Mouse (Mus musculus): ENCODE data around the gene Tex37. TPM values are rescaled to one million over a fixed set of nuclear protein-coding genes. Genes with fewer than 3 reads are reported as not detected.

The Tex37 gene
- polyA plus RNA-seq, 1 experiment from 2014 or later = not detected

GRCm38 (mm10) chr6:70903689-70904088, 15.0 kb downstream of the Tex37 start:
- peaks cover 23% of the 10 kb centered on the region for H3K36me3 ChIP-seq (ENCODE audit: control insufficient read depth, insufficient read depth)
- no peaks in the 10 kb centered on the region for H3K27me3 ChIP-seq (ENCODE audit: control insufficient read depth, insufficient read depth, low read depth, low read length)
- no peaks in the 10 kb centered on the region for H3K4me1 ChIP-seq (ENCODE audit: control insufficient read depth, low read depth, low read length)
- no peak overlapping the region for H3K27ac ChIP-seq (ENCODE audit: low read length)
- no peak overlapping the region for H3K9ac ChIP-seq (ENCODE audit: low read depth, low read length)
- H3K4me3 ChIP-seq (ENCODE audit: low read depth, low read length) = no peak overlapping the region
- no peak overlapping the region for H3K4me2 ChIP-seq (ENCODE audit: low read depth, low read length)
- WGBS (ENCODE audit: insufficient replicate concordance) = 41% methylated on average over 5 of the region's 5 CpGs
- peak; percentile 64 for ATAC-seq (ENCODE audit: low read depth)
- H3K9me3 ChIP-seq (replicated peaks; ENCODE audit: control insufficient read depth, low read length) = no peaks in the 10 kb centered on the region

- Histone ChIP-seq H3K4me1 (ENCODE audit: control insufficient read depth, low read depth, low read length) (no peaks in the 10 kb centered on the region), H3K9me3 (replicated peaks; ENCODE audit: control insufficient read depth, low read length) (no peaks in the 10 kb centered on the region), H3K36me3 (ENCODE audit: control insufficient read depth, insufficient read depth) (peaks cover 19% of the 10 kb centered on the region), H3K4me2 (ENCODE audit: low read depth, low read length) (no peak overlapping the region), H3K27me3 (ENCODE audit: control insufficient read depth, insufficient read depth, low read depth, low read length) (no peaks in the 10 kb centered on the region), H3K9ac (ENCODE audit: low read depth, low read length) (no peak overlapping the region), H3K27ac (ENCODE audit: low read length) (no peak overlapping the region), H3K4me3 (ENCODE audit: low read depth, low read length) (no peak overlapping the region)
- no peak for ATAC-seq (ENCODE audit: low read depth)
- 81% methylated on average over 8 of the region's 8 CpGs for WGBS (ENCODE audit: insufficient replicate concordance)
Measured at GRCm38 (mm10) chr6:70899594-70900003, 19.1 kb downstream of the Tex37 start.

GRCm38 (mm10) chr6:70898166-70898565, 20.6 kb downstream of the Tex37 start:
- ATAC-seq (ENCODE audit: low read depth) = no peak
- no peak overlapping the region for H3K4me3 ChIP-seq (ENCODE audit: low read depth, low read length)
- no peaks in the 10 kb centered on the region for H3K9me3 ChIP-seq (replicated peaks; ENCODE audit: control insufficient read depth, low read length)
- no peaks in the 10 kb centered on the region for H3K4me1 ChIP-seq (ENCODE audit: control insufficient read depth, low read depth, low read length)
- peaks cover 11% of the 10 kb centered on the region for H3K36me3 ChIP-seq (ENCODE audit: control insufficient read depth, insufficient read depth)
- 74% methylated on average over 6 of the region's 6 CpGs for WGBS (ENCODE audit: insufficient replicate concordance)
- no peak overlapping the region for H3K27ac ChIP-seq (ENCODE audit: low read length)
- H3K4me2 ChIP-seq (ENCODE audit: low read depth, low read length) = no peak overlapping the region
- H3K9ac ChIP-seq (ENCODE audit: low read depth, low read length) = no peak overlapping the region
- no peaks in the 10 kb centered on the region for H3K27me3 ChIP-seq (ENCODE audit: control insufficient read depth, insufficient read depth, low read depth, low read length)

GRCm38 (mm10) chr6:70887993-70888392, 30.7 kb downstream of the Tex37 start:
- Histone ChIP-seq H3K9me3 (replicated peaks; ENCODE audit: control insufficient read depth, low read length) (no peaks in the 10 kb centered on the region), H3K36me3 (ENCODE audit: control insufficient read depth, insufficient read depth) (peaks cover 41% of the 10 kb centered on the region), H3K4me3 (ENCODE audit: low read depth, low read length) (no peak overlapping the region), H3K4me2 (ENCODE audit: low read depth, low read length) (no peak overlapping the region), H3K27me3 (ENCODE audit: control insufficient read depth, insufficient read depth, low read depth, low read length) (no peaks in the 10 kb centered on the region), H3K4me1 (ENCODE audit: control insufficient read depth, low read depth, low read length) (no peaks in the 10 kb centered on the region), H3K9ac (ENCODE audit: low read depth, low read length) (no peak overlapping the region), H3K27ac (ENCODE audit: low read length) (no peak overlapping the region)
- ATAC-seq (ENCODE audit: low read depth) = no peak
- 84% methylated on average over 11 of the region's 11 CpGs for WGBS (ENCODE audit: insufficient replicate concordance)

- Histone ChIP-seq H3K9ac (ENCODE audit: low read depth, low read length) (no peak overlapping the region), H3K27me3 (ENCODE audit: control insufficient read depth, insufficient read depth, low read depth, low read length) (no peaks in the 10 kb centered on the region), H3K4me3 (ENCODE audit: low read depth, low read length) (no peak overlapping the region), H3K9me3 (replicated peaks; ENCODE audit: control insufficient read depth, low read length) (no peaks in the 10 kb centered on the region), H3K27ac (ENCODE audit: low read length) (no peak overlapping the region), H3K4me1 (ENCODE audit: control insufficient read depth, low read depth, low read length) (no peaks in the 10 kb centered on the region), H3K36me3 (ENCODE audit: control insufficient read depth, insufficient read depth) (peaks cover 4% of the 10 kb centered on the region), H3K4me2 (ENCODE audit: low read depth, low read length) (no peak overlapping the region)
- WGBS (ENCODE audit: insufficient replicate concordance) = 12% methylated on average over 5 of the region's 5 CpGs
- ATAC-seq (ENCODE audit: low read depth) = 0 out of 2 replicates have a peak, but pooled peaks have one; percentile 32
Measured at GRCm38 (mm10) chr6:70880714-70881304, 37.9 kb downstream of the Tex37 start.

- ATAC-seq (ENCODE audit: low read depth) = no peak
- Histone ChIP-seq H3K9ac (ENCODE audit: low read depth, low read length) (no peak overlapping the region), H3K4me2 (ENCODE audit: low read depth, low read length) (no peak overlapping the region), H3K4me1 (ENCODE audit: control insufficient read depth, low read depth, low read length) (peaks cover 8% of the 10 kb centered on the region), H3K4me3 (ENCODE audit: low read depth, low read length) (no peak overlapping the region), H3K27me3 (ENCODE audit: control insufficient read depth, insufficient read depth, low read depth, low read length) (no peaks in the 10 kb centered on the region), H3K9me3 (replicated peaks; ENCODE audit: control insufficient read depth, low read length) (no peaks in the 10 kb centered on the region), H3K27ac (ENCODE audit: low read length) (no peak overlapping the region), H3K36me3 (ENCODE audit: control insufficient read depth, insufficient read depth) (peaks cover 2% of the 10 kb centered on the region; the same call in 1 of the 2 replicates)
- 63% methylated on average over 1 of the region's 1 CpGs for WGBS (ENCODE audit: insufficient replicate concordance)
Measured at GRCm38 (mm10) chr6:70875017-70875416, 43.7 kb downstream of the Tex37 start.

GRCm38 (mm10) chr6:70874035-70874775, 44.5 kb downstream of the Tex37 start:
- Histone ChIP-seq H3K4me2 (ENCODE audit: low read depth, low read length) (no peak overlapping the region), H3K4me3 (ENCODE audit: low read depth, low read length) (no peak overlapping the region), H3K27me3 (ENCODE audit: control insufficient read depth, insufficient read depth, low read depth, low read length) (no peaks in the 10 kb centered on the region), H3K36me3 (ENCODE audit: control insufficient read depth, insufficient read depth) (no peaks in the 10 kb centered on the region; the same call in 1 of the 2 replicates), H3K9me3 (replicated peaks; ENCODE audit: control insufficient read depth, low read length) (no peaks in the 10 kb centered on the region), H3K27ac (ENCODE audit: low read length) (no peak overlapping the region), H3K9ac (ENCODE audit: low read depth, low read length) (no peak overlapping the region), H3K4me1 (ENCODE audit: control insufficient read depth, low read depth, low read length) (peaks cover 8% of the 10 kb centered on the region)
- no peak for ATAC-seq (ENCODE audit: low read depth)
- 53% methylated on average over 5 of the region's 5 CpGs for WGBS (ENCODE audit: insufficient replicate concordance)

- Histone ChIP-seq H3K4me2 (ENCODE audit: low read depth, low read length) (no peak overlapping the region), H3K9ac (ENCODE audit: low read depth, low read length) (no peak overlapping the region), H3K27ac (ENCODE audit: low read length) (no peak overlapping the region), H3K4me3 (ENCODE audit: low read depth, low read length) (no peak overlapping the region), H3K9me3 (replicated peaks; ENCODE audit: control insufficient read depth, low read length) (no peaks in the 10 kb centered on the region), H3K27me3 (ENCODE audit: control insufficient read depth, insufficient read depth, low read depth, low read length) (no peaks in the 10 kb centered on the region), H3K4me1 (ENCODE audit: control insufficient read depth, low read depth, low read length) (peaks cover 8% of the 10 kb centered on the region), H3K36me3 (ENCODE audit: control insufficient read depth, insufficient read depth) (no peaks in the 10 kb centered on the region)
- ATAC-seq (ENCODE audit: low read depth) = no peak
- WGBS (ENCODE audit: insufficient replicate concordance) = 70% methylated on average over 7 of the region's 7 CpGs
Measured at GRCm38 (mm10) chr6:70872570-70872969, 46.2 kb downstream of the Tex37 start.

- no peaks in the 10 kb centered on the region for H3K9me3 ChIP-seq (replicated peaks; ENCODE audit: control insufficient read depth, low read length)
- no peak overlapping the region for H3K4me2 ChIP-seq (ENCODE audit: low read depth, low read length)
- H3K4me3 ChIP-seq (ENCODE audit: low read depth, low read length) = no peak overlapping the region
- no peak overlapping the region for H3K27ac ChIP-seq (ENCODE audit: low read length)
- peak; percentile 60 for ATAC-seq (ENCODE audit: low read depth)
- WGBS (ENCODE audit: insufficient replicate concordance) = 75% methylated on average over 10 of the region's 10 CpGs
- H3K9ac ChIP-seq (ENCODE audit: low read depth, low read length) = no peak overlapping the region
- H3K36me3 ChIP-seq (ENCODE audit: control insufficient read depth, insufficient read depth) = no peaks in the 10 kb centered on the region
- peaks cover 8% of the 10 kb centered on the region for H3K4me1 ChIP-seq (ENCODE audit: control insufficient read depth, low read depth, low read length)
- H3K27me3 ChIP-seq (ENCODE audit: control insufficient read depth, insufficient read depth, low read depth, low read length) = no peaks in the 10 kb centered on the region
Measured at GRCm38 (mm10) chr6:70872128-70872527, 46.6 kb downstream of the Tex37 start.

Data from liver, embryonic 16.5 days (tissue).